Mouse (Mus musculus): ENCODE measurements around the gene Hspb1.

Hspb1 gene

DNA sequence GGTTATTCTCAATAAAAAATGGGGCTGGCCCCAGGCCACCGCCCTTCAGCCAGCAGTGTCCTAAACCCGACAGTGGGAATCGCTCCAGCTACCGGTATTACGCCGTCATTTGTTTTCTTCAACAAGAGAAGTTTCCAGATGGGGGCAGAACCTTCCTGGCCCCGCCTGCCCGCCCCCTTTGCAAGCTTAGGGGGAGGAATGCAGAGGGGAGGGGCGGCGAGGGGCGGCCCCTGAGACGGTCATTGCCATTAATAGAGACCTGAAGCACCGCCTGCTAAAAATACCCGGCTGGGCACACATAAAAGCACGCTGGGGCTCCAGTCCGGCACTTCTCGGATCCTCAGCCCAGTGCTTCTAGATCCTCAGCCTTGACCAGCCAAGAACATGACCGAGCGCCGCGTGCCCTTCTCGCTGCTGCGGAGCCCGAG lies at the start of gene Hspb1:
Gene Hspb1 (plus strand): TSS at position 245 of the 428 bp plus-strand sequence.
- peak; percentile 86 for DNase-seq

DNA sequence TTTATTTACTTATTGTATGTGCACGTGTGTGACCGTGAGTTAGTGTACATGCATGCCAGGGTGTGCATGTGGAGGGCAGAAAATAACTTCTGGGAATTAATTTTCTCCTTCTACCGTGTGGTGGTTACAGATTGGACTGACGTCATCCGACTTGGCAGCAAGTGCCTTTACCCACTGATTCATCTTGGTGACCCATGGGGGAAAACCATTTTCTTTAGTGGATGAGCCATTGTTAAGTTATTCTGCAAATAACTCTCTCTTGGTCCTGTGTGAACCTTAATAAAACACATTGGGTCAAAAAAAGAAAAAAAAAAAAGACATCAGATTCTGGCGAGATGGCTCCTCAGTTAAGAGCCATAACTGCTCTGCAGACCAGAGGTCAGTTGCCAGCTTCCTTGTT lies 46.1 kb upstream of the Hspb1 start:
- DNase-seq = no peak

DNA sequence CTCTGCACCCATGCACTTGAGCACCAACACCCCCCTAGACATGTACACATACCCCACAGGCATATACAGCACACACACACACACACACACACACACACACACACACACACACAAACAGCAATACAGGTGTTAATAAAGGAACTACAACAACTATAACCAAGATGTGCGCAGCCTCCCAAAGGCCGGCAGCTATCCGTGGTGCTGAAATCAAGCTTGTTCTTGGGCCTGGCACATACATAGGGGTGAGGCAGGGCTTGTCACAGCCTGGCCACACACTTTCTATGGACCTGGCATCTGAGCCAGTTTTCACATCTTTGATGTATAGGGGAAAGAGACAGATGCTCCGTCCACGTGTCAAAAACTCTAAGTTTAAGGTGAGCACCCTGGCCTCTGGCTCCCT lies 44.3 kb upstream of the Hspb1 start:
- DNase-seq = peak; percentile 83

DNA sequence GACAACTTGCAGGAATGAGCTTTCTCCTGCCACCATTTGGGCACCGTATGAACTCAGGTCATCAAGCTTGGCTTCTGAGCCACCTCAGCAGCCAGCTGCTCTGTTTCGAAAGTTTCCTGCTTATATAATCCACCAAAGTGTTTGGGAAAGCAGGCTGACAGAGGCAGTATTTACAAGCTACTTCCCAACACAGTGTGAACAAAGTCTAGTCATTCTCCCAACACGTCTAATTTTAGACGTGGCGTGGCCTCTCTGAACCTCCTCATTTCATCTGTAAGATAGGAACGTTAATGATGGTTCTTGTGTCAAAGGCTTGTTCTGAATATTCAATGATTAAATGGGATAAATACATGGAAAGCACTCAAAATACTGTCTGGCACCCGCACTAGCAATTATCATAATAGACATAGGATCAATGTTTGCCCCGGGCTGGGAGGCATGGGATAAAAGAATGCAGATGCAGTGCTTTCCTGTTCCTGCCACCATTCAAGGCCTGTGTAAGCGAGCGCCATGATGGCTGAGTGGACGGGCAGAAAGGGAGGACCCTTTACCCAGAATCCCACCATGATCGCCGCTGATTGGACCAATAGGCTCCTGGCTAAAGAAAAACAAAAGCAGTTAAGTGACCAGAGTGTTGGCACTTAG lies 41.9 kb upstream of the Hspb1 start:
- DNase-seq = no peak

DNA sequence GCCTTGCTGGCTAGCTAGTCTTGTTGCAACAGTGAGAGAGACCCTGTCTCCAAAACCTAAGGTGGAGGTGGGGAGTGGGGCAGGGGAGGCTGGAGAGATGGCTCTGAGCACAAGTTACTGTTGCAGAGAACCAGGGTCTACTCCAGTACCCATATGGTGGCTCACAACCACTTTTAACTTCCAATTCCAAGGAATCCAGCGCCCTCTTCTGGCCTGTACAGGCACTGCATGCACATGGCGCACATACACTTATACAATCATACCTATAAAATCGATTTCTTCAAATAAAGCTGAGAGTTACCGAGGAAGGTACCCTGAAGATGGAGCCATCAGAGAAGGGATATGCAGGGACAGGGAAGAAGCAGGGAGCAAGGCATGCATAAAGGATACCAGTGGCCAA lies 40.3 kb upstream of the Hspb1 start:
- no peak for DNase-seq

DNA sequence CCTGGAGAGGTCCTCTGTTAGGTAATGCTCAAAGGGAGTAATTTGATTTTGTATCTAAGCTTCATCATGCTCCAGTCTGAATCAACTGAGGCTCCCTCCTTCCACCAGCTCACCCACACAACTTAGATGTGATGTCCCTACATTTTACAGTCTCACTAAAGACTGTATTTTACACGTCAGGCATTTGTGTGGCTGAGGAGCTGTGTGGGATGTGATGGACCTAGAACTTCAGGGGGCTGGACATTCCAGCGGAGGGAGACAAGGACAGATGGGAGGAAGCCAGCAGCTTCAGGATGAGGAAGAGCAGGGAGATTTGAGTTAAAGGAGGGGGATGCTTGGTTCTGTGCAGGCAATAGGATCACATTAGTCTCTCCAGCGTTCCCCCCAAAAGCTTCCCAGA lies 39.8 kb upstream of the Hspb1 start:
- DNase-seq = no peak

DNA sequence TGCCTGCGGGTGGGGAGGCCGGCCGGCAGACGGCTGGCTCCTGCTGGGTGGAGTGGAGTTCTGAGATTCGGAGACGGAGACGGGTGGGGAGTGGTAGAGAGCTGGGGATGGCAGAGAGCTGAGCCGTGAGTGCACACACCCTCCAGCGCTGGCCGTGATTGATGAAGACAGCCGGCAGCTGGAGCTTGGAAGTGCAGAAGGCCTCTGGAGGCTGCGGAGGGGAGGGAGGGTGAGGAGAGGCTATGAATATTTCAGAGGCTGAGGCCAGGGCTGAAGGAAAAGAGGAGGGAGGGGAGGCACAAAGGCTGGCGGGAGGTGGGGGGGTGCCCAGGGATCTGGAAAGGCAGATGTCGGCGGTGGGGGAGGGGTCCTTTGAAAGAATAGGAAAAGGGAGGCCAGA lies 36.7 kb upstream of the Hspb1 start:
- peak; percentile 44 for DNase-seq

DNA sequence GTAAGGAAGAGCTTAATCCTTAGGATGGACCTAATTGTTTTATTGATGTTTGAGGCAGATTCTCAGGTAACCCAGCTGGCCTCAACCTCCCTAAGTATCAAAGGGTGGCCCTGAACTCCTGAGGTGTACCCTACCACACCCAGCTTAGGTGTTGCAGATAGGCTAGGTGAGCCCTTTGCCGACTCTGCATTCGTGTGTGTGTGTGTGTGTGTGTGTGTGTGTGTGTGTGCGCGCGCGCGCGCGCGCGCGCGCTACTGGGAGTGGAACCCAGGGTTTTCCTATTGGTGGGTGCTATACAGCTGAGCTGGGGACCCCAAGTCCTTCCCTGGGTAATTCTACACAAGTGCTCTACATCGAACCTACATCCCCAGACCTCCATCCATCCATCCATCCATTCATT lies 36.2 kb upstream of the Hspb1 start:
- no peak for DNase-seq

DNA sequence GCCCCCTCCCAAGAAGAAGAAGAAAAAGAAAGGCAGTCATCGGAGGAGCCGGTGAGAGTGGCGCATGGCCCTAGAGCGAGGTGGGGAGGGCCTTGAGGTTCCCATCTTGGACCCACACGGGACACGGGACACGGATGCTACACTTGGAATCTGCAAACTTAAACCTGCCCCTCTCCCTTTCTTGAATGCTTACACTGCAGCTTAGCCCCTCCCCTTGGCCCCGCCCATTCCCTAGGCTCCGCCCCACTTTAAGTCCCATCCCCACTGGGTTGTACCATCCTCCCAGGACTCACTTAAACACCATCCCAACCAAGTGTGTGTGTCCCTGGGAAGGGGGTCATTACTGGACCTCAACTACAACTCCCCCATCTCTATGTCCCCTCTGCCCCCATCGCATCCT lies 35.3 kb upstream of the Hspb1 start:
- DNase-seq = peak; percentile 27

DNA sequence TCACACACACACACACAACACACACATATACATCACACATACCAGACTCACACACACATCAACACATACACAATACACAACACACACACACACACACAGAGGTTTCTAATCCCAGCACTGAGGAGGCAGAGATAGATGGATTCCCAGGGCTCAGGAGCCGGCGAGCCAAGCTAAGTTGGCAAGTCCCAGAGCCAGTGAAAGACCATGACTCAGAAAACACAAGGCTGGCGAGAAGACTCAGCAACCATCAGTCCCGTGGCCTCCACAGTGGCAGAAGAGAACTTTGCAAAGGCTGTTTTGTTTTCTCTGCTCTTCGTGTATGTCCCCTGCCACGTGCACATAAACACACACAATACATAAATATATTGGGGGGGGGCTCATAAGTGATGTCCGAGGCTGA lies 34.0 kb upstream of the Hspb1 start:
- DNase-seq = no peak

DNA sequence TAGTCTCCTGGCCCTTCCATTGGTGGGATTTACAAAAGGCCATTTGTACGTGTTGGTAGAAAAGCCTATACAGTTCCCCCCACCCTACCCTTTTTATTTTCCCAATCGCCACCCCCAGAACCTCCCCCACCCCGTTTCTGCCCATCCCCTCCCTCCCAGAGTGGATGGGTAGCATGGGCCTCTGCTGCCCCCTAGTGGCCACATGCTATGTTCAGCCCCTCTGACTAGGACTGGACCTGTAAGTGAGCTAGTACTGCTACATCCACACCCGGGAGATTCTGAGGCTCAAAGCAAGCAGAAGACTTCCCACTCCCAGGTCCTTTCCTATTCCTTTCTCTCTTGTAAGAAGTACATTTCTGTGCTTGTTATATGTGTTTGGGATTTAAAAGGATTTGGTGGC lies 32.6 kb upstream of the Hspb1 start:
- peak; percentile 88 for DNase-seq

DNA sequence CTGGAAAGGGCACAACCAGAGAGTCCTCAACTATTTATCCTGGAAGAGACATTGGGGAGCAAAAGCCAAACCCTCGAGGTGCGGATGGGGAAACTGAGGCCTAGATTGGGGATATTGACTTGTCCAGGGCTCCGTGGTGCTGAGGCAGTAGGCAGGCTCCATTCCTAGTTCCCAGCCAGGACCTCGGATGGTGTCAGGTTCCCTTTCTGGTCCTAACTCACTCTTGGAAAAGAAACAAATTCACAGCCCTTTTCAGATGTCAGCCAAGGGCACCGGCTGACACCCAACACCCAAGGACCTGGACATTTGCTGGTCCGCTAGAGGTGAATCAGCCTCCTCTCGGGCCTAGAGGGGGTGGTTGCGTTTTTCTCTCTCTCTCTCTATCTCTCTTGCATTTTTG lies 21.1 kb upstream of the Hspb1 start:
- DNase-seq = no peak

DNA sequence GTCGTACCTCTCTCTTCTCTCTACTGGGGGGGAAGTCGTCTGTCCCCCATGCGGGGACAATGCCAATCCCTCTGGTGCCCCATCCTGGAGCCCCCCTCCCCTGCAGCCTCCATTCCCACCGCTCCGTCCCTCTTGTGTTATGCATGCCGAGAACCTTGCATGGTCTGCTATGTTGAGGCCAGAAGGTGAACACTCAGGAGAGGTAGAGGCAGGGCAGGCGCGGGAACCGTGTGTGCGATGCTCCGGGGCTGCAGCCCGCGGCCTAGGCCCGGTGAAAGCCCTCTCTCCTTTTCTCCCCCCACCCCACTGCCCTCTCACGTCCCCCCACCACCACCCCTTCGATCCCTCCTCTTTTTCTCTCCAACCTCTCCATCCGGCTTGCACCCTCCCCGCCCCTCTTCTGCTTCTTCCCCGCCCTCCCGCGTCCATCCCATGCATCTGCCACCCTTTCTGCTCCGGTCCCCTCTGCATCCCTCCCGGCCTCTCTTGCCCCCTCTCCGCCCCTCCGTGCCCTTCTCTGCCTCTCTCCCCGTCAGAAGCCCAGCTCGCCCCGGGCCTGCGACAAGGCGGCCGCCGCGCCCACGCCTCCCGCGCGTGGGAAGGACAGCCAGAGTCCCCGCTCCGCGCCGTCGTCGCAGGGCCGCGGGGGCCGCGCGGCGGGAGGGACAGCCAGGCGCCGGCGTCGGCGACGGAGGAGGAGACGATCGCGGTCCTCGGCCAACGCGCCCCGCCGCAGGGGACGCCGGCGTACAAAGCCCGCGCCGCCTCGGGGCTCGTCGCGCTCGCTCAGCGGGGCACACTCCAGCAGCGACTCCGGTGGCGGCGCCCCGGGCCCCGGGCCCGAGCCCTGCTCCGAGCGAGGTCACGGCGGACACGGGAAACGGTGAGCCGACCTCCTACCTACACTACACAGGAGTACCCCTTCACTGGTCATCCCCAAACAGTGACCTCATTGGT lies 19.8 kb upstream of the Hspb1 start:
- DNase-seq = peak; percentile 58

DNA sequence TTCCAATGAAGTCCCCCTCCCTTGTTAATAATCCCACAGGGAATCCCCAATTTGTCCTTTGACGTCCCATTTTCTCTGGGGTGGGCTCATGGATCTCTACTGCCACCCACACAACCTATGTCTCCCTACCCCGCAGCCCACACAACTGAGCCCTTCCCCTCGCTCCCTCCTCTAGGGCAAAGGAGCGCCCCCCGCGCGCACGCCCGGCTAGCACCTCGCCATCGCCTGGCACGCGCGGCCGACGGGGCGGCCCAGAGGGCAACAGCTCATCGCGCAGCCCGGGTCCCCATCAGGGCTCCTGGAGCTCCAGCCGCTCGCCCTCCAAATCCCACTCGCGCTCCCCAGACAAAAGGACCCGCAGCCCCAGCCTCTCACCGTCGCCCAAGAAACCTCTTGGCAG lies 19.1 kb upstream of the Hspb1 start:
- DNase-seq = no peak

DNA sequence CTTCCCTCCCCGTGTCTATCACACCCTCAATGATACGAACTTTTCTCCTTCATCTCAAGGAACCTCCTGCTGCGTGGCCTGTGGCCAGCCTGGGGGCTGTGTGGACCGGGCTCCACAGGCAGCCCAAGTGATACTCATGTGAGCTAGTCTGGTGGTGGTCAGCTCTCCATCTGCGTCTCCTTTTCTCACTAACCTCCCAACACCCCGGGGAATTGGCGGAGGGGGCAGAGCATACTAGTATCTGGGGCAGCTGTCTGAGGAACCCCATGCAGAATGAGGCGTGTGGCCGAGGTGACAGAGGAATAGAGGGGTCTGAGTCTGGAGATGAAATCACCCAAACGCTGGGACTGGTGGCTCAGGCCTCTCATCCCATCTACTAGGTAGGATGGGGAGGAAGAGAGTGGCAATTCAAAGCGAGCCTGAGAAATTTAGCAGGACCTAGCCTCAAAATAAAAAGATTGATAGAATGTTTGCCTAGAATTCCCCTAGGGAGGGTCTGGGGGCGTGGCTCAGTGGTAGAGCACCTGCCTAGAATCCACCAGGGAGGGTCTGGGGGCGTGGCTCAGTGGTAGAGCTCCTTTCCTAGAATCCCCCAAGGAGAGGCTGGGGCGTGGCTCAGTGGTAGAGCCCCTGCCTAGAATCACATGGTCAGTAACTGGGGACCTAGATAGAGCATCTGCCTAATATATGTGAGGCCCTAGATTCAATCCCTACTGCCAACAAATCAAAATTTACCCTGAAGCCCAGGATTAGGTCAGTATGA lies 17.9 kb upstream of the Hspb1 start:
- DNase-seq = no peak

DNA sequence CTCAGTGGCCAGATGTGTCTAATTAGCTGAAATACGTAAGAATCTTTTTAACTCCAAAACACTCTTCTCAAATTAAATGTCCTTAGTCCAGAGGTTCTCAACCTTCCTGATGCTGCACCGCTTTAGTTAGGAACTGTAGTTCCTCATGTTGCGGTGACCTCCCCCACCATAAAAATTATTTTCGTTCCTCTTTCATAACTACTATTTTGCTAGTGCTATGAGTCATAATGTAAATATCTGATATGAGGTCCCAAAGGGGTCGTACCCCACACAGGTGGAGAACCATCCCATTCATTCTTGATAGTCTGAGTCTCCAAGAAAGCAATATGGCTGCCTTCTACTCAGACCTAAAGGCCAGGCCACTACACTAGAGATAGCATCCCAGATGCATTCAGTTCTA lies 17.2 kb upstream of the Hspb1 start:
- DNase-seq = no peak

DNA sequence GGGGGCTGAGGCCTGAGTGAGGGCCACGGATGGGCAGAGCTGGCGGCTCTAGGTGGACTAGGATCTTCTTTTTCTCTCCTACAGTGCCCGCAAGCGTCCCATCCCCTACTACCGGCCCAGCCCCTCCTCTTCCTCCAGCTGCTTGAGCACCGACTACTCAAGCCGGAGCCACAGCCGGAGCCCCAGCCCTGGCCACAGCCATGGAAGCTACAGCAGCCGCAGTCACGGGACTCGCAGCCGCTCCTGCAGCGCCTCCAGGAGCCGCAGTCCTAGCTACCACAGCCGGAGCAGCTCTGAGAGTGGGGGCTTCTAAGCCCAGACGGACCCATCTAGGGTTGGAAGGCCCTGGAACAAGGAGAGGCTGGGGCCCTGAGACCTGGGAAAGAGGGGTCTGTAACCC lies 14.7 kb upstream of the Hspb1 start:
- no peak for DNase-seq

DNA sequence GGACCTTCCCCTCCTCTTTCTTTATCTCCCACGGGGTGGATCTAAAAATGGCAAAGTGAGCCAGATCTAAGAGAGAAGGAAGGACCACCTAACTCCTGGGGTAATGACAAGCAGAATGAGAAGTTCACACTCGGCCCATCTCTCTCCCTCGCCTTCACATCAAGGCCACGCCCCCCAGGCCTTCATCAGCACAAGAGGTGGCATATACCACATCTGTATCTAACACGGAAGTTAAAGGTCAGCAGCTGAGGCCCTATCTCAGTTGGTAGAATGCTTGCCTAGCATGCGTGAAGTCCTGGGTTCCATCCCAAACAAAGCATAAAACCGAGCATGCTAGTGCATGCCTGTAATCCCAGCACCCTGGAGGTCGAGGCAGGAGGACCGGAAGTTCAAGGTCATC lies 14.0 kb upstream of the Hspb1 start:
- no peak for DNase-seq

DNA sequence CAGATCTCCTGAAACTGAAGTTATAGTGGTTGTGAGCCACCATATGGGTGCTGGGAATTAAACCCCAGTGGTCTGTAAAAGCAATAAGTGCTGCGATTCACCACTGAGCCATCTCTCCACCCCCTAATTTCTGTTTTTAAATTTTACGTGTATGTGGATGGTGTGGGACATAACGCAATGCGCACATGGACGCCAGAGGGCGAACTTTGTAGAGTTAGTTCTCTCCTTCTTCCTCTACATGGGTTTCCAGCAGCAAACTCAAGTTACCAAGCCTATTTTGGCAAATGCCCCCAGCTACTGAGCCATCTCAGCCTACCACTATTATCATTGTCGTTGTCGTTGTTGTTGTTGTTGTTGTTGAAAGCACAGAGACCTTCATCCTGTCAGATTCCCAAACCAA lies 10.5 kb upstream of the Hspb1 start:
- DNase-seq = peak; percentile 85

DNA sequence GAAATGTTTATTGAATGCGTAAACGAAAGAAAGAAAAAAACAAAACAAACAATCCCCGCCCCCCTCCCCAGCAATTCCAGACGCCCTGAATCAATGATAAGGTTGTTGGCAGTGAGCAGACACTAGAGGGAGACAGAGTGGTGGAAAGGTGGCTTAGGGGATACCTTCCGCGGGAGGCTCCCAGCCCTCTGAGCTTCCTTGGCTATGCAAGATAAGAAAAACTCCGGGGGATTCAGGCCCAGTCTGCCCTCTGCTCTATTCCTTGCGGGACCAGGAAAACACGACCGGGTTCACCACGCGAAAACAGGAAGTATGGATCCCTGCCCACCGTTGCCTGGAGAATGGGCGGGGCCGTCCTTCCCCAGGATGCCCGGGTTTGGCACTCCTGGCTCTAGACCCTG lies 9.9 kb upstream of the Hspb1 start:
- peak; percentile 72 for DNase-seq

DNA sequence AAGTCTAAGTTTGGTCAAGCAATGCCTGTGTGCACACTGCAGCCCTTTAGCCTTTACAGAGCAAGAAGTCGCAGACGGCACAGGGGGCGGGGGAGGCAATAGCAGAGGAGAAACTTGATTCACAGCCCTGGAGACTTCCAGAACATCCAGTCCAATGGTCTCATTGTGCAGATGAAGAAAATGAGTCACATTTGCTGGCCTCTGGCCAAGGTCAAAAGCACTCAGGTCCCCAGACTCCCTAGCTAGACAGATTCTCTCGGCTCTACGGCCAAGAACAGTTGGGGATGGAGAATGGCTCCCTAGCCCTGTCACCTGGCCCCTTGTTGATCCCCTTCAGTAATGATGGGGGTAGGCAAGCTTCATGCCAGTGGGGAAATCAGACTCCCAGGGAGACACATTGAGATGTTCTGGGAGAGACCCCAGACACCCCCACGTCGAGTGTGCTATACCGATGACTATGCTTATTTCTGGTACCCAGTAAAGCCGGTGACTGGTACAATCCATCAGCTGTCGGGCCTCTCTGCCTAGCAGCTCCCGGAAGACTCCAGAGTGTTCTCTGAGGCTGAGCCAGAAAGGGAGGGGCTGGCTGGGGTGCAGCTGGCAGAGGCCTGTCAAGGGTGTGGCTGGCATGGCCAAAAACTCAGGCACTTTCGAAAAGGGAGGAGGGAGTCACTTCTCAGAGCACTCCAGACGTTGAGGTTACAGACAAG lies 8.1 kb upstream of the Hspb1 start:
- peak; percentile 61 for DNase-seq

DNA sequence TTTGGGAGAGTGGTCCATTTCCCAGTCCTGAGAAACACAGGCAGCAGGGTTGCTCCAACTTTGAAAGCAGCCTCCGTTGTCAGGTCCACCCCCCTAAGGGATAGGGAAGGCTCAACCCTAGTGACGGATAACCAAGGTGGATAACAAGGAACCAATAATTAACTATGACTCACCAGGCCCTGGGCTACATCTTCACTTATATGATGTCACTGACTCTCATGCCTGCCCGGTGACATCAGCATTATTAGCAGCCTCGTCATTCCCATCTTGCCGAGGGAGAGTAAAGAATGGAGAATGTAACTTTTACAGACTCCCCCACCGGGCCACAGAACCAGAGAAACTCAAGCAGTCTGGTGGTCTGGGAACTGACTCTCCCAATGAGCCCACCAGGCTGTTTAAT lies 3.1 kb upstream of the Hspb1 start:
- no peak for DNase-seq

All from kidney, postnatal 10 days (tissue).